Mouse (Mus musculus) spleen, postnatal 10 days (tissue): ENCODE data around the gene Gm21987.
"Not testable (repeated sequence)": the region's sequence is repeated elsewhere in the genome, so short reads cannot be mapped to it uniquely, and the experiment has no call there.

ENCODE experiments used
- DNase-seq, 2 experiments: peaks; one replicate each; pipeline ENCODE4 v3.0.0; 2021 to 2022; ENCODE audit warnings: low spot score in 2 of 2

Gene Gm21987

DNA sequence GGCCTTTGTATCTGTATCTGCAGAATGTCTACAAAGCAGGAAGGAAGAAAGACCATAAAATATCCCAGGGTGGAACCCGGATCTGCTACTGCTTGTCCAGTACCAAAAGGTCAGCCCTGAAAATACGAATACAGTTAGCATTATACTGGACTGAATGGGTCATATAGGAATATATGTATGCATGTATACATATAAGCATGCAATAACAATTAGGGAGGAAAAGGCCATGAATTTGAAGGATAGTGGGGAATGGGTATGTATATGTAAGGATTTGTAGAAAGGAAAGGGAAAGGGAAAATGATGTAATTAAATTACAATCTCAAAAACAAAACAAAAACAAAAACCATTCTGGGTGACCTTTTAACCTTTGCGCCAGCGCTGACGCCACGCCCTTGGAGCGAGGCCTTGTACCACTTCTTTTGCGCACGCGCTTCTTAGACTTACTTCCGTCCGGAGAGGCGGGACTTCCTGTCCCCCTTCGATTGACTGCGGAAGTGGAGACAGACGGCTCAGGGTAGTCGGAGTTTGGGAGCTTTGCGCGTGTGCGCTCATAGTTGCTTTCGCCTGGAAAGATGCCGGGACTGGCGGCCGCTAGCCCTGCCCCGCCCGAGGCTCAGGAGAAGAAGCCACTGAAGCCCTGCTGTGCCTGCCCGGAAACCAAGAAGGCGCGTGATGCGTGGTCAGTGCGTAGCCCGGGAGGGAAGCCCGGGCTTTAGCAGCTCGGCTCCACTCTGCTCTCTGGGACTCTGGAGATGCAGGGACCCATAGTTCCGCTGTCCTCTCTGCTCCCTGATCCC lies at the start of gene Gm21987, which contains the start of gene Cox17:
Gm21987 (plus strand) TSS at position 512 of the 797 bp plus-strand sequence.
Cox17 (plus strand) TSS at position 463 of the 797 bp plus-strand sequence.
- DNase-seq = peak; percentile 84 to 95

GRCm38 (mm10) chr16:38298410-38298809 lies 48.4 kb upstream of the Gm21987 start:
- no peak for DNase-seq

DNA sequence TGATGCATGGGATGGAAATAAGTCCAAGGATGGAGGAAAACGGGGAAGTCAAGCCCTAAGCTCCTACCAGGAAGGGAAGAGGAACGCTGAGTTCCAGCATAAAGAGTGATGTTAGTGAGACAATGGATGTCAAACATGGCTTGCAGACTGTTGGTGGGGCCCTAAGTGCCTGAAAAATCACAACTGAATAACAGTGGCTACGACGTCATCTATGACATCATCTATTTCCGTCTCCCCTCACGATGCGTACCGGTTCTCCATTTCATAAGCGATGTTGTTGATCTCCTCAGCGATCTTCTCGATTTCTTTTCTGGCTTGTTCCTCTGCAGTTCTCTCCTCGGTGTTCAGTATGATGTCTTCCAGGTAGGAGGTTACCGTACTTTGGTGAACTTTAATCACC lies 44.5 kb upstream of the Gm21987 start:
- no peak for DNase-seq

- peak in 1 of 2 experiments; percentile 33 for DNase-seq
Observed at GRCm38 (mm10) chr16:38304460-38305194, 42.2 kb upstream of the Gm21987 start.

- DNase-seq = peak; percentile 14 to 45
Observed at GRCm38 (mm10) chr16:38306571-38307220, 40.1 kb upstream of the Gm21987 start.

DNA sequence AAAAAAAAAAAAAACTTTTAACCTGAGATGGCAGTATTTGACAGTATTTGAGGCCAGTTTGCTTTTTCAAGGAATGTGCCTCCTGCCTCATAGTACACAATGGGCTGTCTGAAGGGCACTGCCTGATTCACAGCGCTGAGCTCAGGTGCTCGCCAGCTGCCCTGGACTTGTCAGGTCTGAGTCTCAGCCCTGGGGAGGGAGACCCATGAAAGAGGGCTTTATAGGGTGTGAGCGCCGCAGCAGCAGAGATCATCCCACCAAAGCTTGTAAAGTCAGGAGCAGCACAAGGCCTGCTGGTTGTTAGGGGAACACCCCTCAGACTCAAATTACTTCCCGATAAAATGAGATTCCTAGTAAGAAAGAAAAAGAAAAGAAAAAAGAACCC lies 39.6 kb upstream of the Gm21987 start:
- DNase-seq = no peak

- no peak for DNase-seq
Observed at GRCm38 (mm10) chr16:38307651-38308050, 39.2 kb upstream of the Gm21987 start.

- no peak for DNase-seq
Observed at GRCm38 (mm10) chr16:38308195-38308594, 38.6 kb upstream of the Gm21987 start.

GRCm38 (mm10) chr16:38318492-38318891 lies 28.3 kb upstream of the Gm21987 start:
- DNase-seq = no peak

DNA sequence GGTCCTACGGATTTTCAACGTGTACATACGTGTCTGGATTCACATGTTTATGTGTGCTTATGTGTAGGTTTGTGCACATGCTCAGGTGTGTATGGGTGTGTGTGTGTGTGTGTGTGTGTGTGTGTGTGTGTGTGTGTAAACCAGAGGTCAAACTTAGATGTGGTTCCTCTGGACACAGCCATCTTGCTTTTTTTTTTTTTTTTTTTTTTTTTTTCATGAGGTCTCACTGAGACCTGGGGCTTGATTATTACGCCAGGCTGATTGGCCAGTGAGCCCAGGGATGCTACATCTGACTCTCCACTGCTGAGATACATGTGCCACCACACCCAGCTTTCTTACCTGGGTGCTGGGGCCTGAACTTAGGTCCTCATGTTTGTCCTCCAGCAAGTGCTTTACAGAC lies 27.8 kb upstream of the Gm21987 start:
- DNase-seq = no peak

DNA sequence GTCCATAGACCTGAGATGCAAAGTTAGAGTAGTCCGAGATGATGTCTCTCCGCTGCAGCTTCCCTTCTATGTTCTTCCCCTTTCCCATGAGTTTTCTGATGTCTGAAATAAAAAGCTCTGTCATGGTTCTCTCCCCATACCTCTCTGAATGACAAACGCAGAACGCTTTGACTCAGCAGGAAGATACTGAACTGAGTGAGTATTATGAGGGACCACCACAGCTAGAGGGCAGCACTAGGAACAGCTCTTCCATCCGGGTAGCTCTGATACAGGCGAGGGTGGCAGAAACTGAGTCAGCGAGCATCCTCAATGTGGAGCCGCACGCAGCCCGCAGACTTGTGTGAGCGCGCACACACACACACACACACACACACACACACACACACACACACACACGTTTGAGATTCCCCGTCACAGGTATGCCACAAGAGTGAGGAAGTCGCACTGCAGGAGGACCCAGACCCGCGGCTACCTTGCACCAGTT lies 25.3 kb upstream of the Gm21987 start:
- DNase-seq = peak; percentile 9 to 70

DNA sequence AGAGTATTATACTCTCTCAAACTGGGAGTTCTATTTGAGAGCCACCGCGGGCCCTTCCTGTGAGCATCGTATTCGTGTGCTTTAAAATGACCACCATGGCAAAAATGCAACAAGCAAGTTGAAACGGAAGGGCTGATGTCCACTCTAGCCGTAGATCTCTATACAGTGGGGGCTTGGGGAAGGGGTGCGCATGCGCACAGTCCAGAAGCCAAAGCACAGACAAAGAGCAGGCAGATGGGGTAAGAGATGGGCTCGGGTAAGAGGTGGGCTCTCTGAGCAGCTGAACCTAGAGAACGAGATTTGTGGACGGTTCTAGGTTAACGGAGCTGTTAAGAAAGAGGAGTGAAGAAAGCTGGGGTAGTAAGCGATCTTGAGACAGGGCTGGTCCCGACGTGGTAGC lies 22.5 kb upstream of the Gm21987 start:
- DNase-seq = no peak

GRCm38 (mm10) chr16:38326778-38327397 lies 20.0 kb upstream of the Gm21987 start:
- no peak for DNase-seq

- DNase-seq = no peak
Observed at GRCm38 (mm10) chr16:38329340-38329739, 17.5 kb upstream of the Gm21987 start.

GRCm38 (mm10) chr16:38334431-38334830 lies 12.4 kb upstream of the Gm21987 start:
- DNase-seq = no peak

DNA sequence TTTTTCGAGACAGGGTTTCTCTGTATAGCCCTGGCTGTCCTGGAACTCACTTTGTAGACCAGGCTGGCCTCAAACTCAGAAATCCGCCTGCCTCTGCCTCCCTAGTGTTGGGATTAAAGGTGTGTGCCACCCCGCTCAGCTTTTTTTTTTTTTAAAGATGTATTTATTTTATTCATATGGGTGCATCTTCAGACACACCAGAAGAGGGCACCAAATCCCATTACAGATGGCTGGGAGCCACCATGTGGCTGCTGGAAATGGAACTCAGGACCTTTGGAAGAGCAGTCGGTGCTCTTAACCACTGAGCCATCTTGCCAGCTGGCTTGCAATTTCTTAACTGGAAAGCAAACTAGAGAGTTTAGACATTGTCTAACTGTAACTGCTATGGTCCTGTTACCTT lies 8.8 kb upstream of the Gm21987 start:
- DNase-seq = not testable (repeated sequence)

DNA sequence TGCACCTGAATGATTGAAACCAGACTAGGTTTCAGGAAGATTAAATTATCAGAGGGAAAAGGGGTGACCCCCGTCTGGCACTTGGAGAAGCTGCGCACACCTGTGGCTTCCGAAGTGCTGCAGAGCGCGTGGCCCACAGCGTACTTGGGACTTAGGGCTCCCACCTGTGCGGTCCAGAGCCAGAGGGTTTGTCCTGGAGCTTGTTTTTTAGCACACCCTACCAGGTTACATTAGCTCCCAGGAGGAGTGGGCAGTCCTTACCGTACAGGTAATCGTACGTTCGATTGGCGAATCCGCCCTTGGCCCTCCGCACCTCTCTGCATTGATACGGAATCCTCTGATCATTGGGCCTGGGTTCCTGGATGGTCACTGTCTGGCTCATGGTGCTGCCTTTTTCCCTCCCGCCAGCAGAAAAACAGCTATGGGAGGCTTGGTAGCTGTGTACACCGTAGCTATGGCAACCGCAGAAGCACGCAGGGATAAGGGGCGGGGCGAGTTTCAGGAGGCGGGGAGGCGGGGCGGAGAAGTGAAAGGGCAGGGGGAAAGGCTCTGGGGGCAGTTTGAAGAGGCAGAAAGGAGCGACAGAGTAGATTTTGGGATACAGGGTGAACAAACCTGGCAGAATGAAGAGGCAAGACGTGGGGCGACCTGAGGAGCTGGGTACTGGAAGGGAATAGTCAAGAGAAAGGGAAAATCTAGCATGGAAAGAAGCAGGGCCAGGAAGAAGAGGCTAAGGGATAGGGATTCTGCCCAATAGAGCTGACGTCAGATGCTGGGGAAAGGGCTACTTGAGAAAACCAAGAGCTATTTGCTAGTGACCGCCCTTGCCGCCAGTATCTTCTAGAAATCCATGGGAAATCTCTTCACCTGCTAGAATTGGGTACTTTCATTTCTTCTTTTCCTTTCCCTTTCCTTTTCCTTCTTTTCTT lies 5.2 kb upstream of the Gm21987 start, which contains the start of gene Maats1:
Maats1 (minus strand) TSS at position 748 of the 929 bp plus-strand sequence.
- peak in 1 of 2 experiments; percentile 69 for DNase-seq

DNA sequence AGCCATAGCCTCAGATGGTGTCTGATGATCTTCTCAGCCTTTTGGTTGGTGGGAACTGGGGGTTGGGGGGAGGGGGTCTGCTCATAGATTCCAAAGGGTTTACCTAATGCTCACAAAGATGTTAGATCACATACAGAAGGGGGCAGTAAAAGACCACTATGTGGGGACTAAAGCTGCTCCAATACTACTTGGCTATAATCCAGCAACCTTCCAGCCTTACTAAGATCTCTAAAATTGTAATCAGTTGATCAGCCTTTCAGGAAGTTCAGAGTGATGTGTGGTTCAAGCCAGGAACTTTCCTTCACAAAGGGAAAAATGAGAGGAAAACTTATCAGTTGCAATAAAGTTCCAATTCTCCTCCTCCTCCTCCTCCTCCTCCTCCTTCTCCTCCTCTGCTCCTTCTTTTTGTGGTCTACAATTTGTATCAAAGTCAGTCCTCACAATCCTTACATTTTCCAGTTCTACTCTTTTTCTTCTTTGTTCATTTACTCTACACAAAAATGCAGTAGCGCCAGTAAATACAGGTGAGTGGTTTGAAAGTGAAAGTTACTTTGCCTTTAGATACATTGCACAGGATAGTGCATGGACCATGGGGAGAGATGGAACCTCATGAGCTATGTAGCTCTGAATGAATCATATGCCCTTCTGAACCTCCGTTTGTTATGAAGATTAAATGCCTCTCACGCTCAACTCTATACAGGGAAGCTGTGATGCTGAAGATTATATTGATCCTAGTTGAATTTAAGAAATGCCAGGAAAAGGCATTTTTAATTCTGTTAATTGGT lies 1.7 kb upstream of the Gm21987 start:
- DNase-seq = no peak

DNA sequence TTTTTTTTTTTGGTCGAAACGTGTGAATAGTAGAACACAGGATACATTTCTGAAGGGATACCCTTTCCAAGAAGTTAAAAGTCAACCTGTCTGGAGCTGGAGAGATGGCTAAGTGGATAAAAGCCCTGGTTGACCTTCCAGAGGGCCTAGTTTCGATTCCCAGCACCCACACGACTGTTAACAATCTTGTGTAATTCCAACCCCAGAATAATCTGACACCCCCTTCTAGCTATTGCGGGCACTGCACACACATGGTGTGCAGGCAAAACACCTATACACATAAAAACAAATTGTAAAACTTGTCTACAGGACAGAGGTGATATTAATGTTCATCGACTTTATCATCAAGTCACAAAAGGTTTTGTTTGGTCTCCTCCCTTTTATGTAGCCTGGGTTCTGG lies 748 bp downstream of the Gm21987 start:
- DNase-seq = no peak
